Mouse (Mus musculus) MEL (cell line): ENCODE measurements around the gene Sell.

Experiments
- BHLHE40 ChIP-seq: IDR thresholded peaks from 2 replicates; pipeline ENCODE4 v1.6.1; 2012; ENCODE audit warnings: low read depth, mild to moderate bottlenecking, inconsistent platforms, low read length, improper control_type of control experiment, borderline replicate concordance
- KAT2A ChIP-seq: conservative IDR thresholded peaks from 2 replicates; pipeline ENCODE4 v1.6.1; 2012; ENCODE audit warnings: low read depth, low read length, improper control_type of control experiment, inconsistent platforms
- TBP ChIP-seq: IDR thresholded peaks from 2 replicates; pipeline ENCODE4 v1.8.0; 2011; ENCODE audit warnings: low read depth, low read length, improper control_type of control experiment

- TF ChIP-seq KAT2A (no peak), TBP (no peak), BHLHE40 (no peak)
Observed at GRCm38 (mm10) chr1:164047934-164048333, 13.8 kb upstream of the Sell start, which contains the start of gene Sele.
